In genomic region chr16:70733016-70733415, GRCm38 (mm10) we compare ENCODE assay signal across 23 mouse cellular contexts.
DNase-seq lines count a peak whose midpoint lies in the region; ATAC-seq and TF ChIP-seq lines count a peak whose summit lies in the region.
"Had no signal": no experiment of that assay in that cellular context is flagged by ENCODE, and none has a peak within 500 bp of the region (broad histone marks: within the 10 kb centered on the region; RNA-seq: fewer than 3 reads in every experiment).

No protein-coding gene starts in this region.

- no peak for TF ChIP-seq RAD21 in MEL (IDR thresholded peaks at IDR 0.05; ENCODE audit: low read depth, low read length)

- H3K9ac ChIP-seq in MEL (ENCODE audit: control insufficient read depth, low read depth, low read length, poor library complexity, severe bottlenecking) = no peak overlapping the region
- H3K9ac ChIP-seq: embryonic facial prominence, embryonic 12.5 days; forebrain, embryonic 12.5 days had no signal

- TF ChIP-seq POLR2A in MEL (IDR thresholded peaks at IDR 0.05; ENCODE audit: control insufficient read depth in 1 of 2, insufficient read depth in 1 of 2, low read depth in 1 of 2, low read length in 2 of 2, poor library complexity in 1 of 2) = no peak

- 0 out of 2 replicates have a peak, but pooled peaks have one; percentile 47 for ATAC-seq in common myeloid progenitor, adult 5-6 weeks (replicated peaks; ENCODE audit: low read depth, poor library complexity, severe bottlenecking)
- peak; percentile 52; the same call in 1 of the 2 replicates for ATAC-seq in megakaryocyte progenitor cell, adult 5-6 weeks (replicated peaks; ENCODE audit: poor library complexity)
- no peak for ATAC-seq in granulocyte monocyte progenitor cell, adult 5-6 weeks (replicated peaks; ENCODE audit: poor library complexity, severe bottlenecking)
- ATAC-seq: CD4-positive, CD25-positive, alpha-beta regulatory T cell, adult 4 months; forebrain, embryonic 14.5 days; forebrain, embryonic 16.5 days had no signal

- no peak overlapping the region for H3K4me3 ChIP-seq in MEL (ENCODE audit: control insufficient read depth in 1 of 2, insufficient read depth in 1 of 2, low read depth in 2 of 2, low read length in 2 of 2)
- H3K4me3 ChIP-seq: embryonic facial prominence, embryonic 10.5 days; embryonic facial prominence, embryonic 12.5 days; forebrain, embryonic 12.5 days had no signal

- TF ChIP-seq EP300 in MEL (IDR thresholded peaks at IDR 0.05; ENCODE audit: low read depth in 1 of 2, low read length in 2 of 2) = no peak

- peak; percentile 12 for DNase-seq in MEL (ENCODE audit: low read depth, low spot score)
- peak; percentile 13 for DNase-seq in retina, postnatal 1 day
- DNase-seq in adrenal gland, postnatal 36 days = no peak
- no peak for DNase-seq in adrenal gland, adult 2 months
- DNase-seq: adrenal gland, adult 8-10 months; adrenal gland, postnatal 14 days; cerebellum, adult 11 months; cerebellum, adult 18-20 months; cerebellum, adult 8-10 months; cerebellum, adult 9-11 months; cerebellum, postnatal 14 days; cerebellum, postnatal 36 days had no signal

- H3K36me3 ChIP-seq in MEL (ENCODE audit: control insufficient read depth in 1 of 2, insufficient read depth in 2 of 2, low read length in 2 of 2) = no peaks in the 10 kb centered on the region
- H3K36me3 ChIP-seq: embryonic facial prominence, embryonic 10.5 days; embryonic facial prominence, embryonic 12.5 days; forebrain, embryonic 12.5 days; G1E had no signal

- no peaks in the 10 kb centered on the region for H3K79me2 ChIP-seq in MEL (ENCODE audit: control insufficient read depth, insufficient read depth, low read length, poor library complexity)

- no peaks in the 10 kb centered on the region for H3K4me1 ChIP-seq in MEL (ENCODE audit: control insufficient read depth in 1 of 2, insufficient read depth in 2 of 2, low read length in 2 of 2)
- H3K4me1 ChIP-seq: embryonic facial prominence, embryonic 10.5 days; embryonic facial prominence, embryonic 12.5 days; forebrain, embryonic 12.5 days had no signal

- H3K27me3 ChIP-seq in MEL (ENCODE audit: control insufficient read depth in 1 of 2, insufficient read depth in 2 of 2, low read length in 2 of 2) = no peaks in the 10 kb centered on the region
- H3K27me3 ChIP-seq: CH12.LX; embryonic facial prominence, embryonic 12.5 days; forebrain, embryonic 12.5 days had no signal

- no peaks in the 10 kb centered on the region for H3K9me3 ChIP-seq in MEL (replicated peaks; ENCODE audit: insufficient read depth, low read length)
- H3K9me3 ChIP-seq: embryonic facial prominence, embryonic 10.5 days; embryonic facial prominence, embryonic 12.5 days; forebrain, embryonic 12.5 days had no signal

- no peak overlapping the region for H3K27ac ChIP-seq in MEL (ENCODE audit: control insufficient read depth, low read depth, low read length)
- H3K27ac ChIP-seq: embryonic facial prominence, embryonic 10.5 days; embryonic facial prominence, embryonic 12.5 days; forebrain, embryonic 12.5 days had no signal

- TF ChIP-seq CTCF in MEL (IDR thresholded peaks at IDR 0.05 in 2 of 3, conservative IDR thresholded peaks at IDR 0.05 in 1 of 3; ENCODE audit: control insufficient read depth in 1 of 3, insufficient read depth in 1 of 3, low read depth in 2 of 3, low read length in 3 of 3, poor library complexity in 1 of 3, severe bottlenecking in 1 of 3) = no peak

TF ChIP-seq in MEL, 35 proteins besides CTCF, POLR2A, EP300 and RAD21:
- TF ChIP-seq TBP (IDR thresholded peaks at IDR 0.05; ENCODE audit: low read depth, low read length) (no peak), ETS1 (IDR thresholded peaks at IDR 0.05; ENCODE audit: low read depth, low read length) (no peak), POLR2AphosphoS2 (IDR thresholded peaks at IDR 0.05; ENCODE audit: low read length) (no peak), USF1 (IDR thresholded peaks at IDR 0.05; ENCODE audit: low read depth, low read length) (no peak), NELFE (IDR thresholded peaks at IDR 0.05; ENCODE audit: low read depth, low read length) (no peak), RCOR1 (IDR thresholded peaks at IDR 0.05; ENCODE audit: low read depth, low read length) (no peak), GABPA (IDR thresholded peaks at IDR 0.05; ENCODE audit: low read depth, low read length) (no peak), ZC3H11A (IDR thresholded peaks at IDR 0.05; ENCODE audit: low read depth, low read length) (no peak), JUND (IDR thresholded peaks at IDR 0.05; ENCODE audit: low read depth, low read length) (no peak), MYC (IDR thresholded peaks at IDR 0.05; ENCODE audit: low read depth, low read length) (no peak), TAL1 (IDR thresholded peaks at IDR 0.05; ENCODE audit: low read length) (no peak), CHD1 (IDR thresholded peaks at IDR 0.05; ENCODE audit: low read depth, low read length) (no peak), MYB (IDR thresholded peaks at IDR 0.05; ENCODE audit: low read depth, low read length) (no peak), UBTF (IDR thresholded peaks at IDR 0.05; ENCODE audit: borderline replicate concordance, insufficient read depth, low read depth, low read length) (no peak), MAX (IDR thresholded peaks at IDR 0.05; ENCODE audit: low read length) (no peak), GATA1 (IDR thresholded peaks at IDR 0.05; ENCODE audit: low read depth, low read length) (no peak), CHD2 (IDR thresholded peaks at IDR 0.05; ENCODE audit: low read length) (no peak), MAFK (IDR thresholded peaks at IDR 0.05; ENCODE audit: borderline replicate concordance, low read depth, low read length) (no peak)

Comparison
In these comparisons a context has a peak if more than half of its experiments do, and no peak if none do; other contexts are left out.
1. DNase-seq: peak in MEL (single experiment) and retina, postnatal 1 day (single experiment); none in adrenal gland, postnatal 36 days (0 of 2) and adrenal gland, adult 2 months (single experiment).